Mouse (Mus musculus): ENCODE measurements at regions not wholly inside any gene's neighbourhood (a gene's known extent, or its start where the extent isn't known, plus 50 kb on each side); places are given as distances from the start of the nearest gene placed in this dataset.

GRCm38 (mm10) chr16:54770871-54771270 lies 526.9 kb downstream of the Zpld1 start:
- no peak for DNase-seq (ENCODE audit: low spot score in 2 of 2)

GRCm38 (mm10) chr16:54744188-54744587 lies 553.6 kb downstream of the Zpld1 start:
- no peak for DNase-seq (ENCODE audit: low spot score in 2 of 2)

- DNase-seq (ENCODE audit: low spot score in 2 of 2): no peak
Observed at GRCm38 (mm10) chr16:54733516-54733915, 564.3 kb downstream of the Zpld1 start.

- no peak for DNase-seq (ENCODE audit: low spot score in 2 of 2)
Observed at GRCm38 (mm10) chr16:54707880-54708279, 589.9 kb downstream of the Zpld1 start.

- DNase-seq (ENCODE audit: low spot score in 2 of 2): no peak
Observed at GRCm38 (mm10) chr16:54682815-54683214, 615.0 kb downstream of the Zpld1 start.

GRCm38 (mm10) chr16:54648728-54649525 lies 648.9 kb downstream of the Zpld1 start:
- no peak for DNase-seq (ENCODE audit: low spot score in 2 of 2)

- DNase-seq (ENCODE audit: low spot score in 2 of 2): no peak
Observed at GRCm38 (mm10) chr16:54647821-54648220, 650.0 kb downstream of the Zpld1 start.

GRCm38 (mm10) chr16:54646252-54646651 lies 651.5 kb downstream of the Zpld1 start:
- DNase-seq (ENCODE audit: low spot score in 2 of 2): no peak

GRCm38 (mm10) chr16:54629183-54629582 lies 668.6 kb downstream of the Zpld1 start:
- DNase-seq (ENCODE audit: low spot score in 2 of 2): no peak

- DNase-seq (ENCODE audit: low spot score in 2 of 2): peak in 1 of 2 experiments; percentile 4
Observed at GRCm38 (mm10) chr16:54592643-54593042, 705.1 kb downstream of the Zpld1 start.

All from layer of hippocampus, adult 8-10 months (tissue).